22 mouse cellular contexts compared by ENCODE assay signal in the genomic region with DNA sequence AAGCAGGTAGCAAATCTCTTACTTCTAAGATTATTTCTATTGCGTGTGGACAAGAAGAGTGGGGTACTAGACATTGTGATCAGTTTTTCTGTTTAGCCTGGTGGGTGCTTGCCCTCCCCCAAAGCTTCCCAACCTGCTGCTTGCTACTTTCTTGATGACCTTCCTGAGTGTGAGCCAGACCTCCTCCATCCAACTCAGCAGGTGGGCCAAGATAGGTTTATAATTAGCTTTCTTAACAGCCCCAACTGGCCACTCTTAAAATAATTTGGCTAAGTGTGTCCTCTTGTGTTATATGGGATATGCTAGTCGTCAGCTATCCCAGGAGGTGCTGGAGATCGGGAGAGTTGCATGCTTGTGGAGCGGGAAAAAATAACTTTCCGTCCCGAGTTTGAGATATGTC.
DNase-seq lines count a peak whose midpoint lies in the region; ATAC-seq lines count a peak whose summit lies in the region.
"Had no signal": no experiment of that assay in that cellular context is flagged by ENCODE, and none has a peak within 500 bp of the region (broad histone marks: within the 10 kb centered on the region; RNA-seq: fewer than 3 reads in every experiment).

No protein-coding gene starts in this region.

- H3K4me3 ChIP-seq in heart, embryonic 15.5 days, result no peak overlapping the region
- no peak overlapping the region for H3K4me3 ChIP-seq in heart, embryonic 10.5 days
- H3K4me3 ChIP-seq in midbrain, embryonic 13.5 days (replicated peaks), result no peak overlapping the region
- H3K4me3 ChIP-seq: embryonic facial prominence, embryonic 15.5 days; forebrain, embryonic 15.5 days; limb, embryonic 15.5 days; megakaryocyte, embryonic 14.5 days had no signal

- no peaks in the 10 kb centered on the region for H3K36me3 ChIP-seq in heart, embryonic 15.5 days
- H3K36me3 ChIP-seq in heart, embryonic 10.5 days, result no peaks in the 10 kb centered on the region
- H3K36me3 ChIP-seq in midbrain, embryonic 13.5 days, result no peaks in the 10 kb centered on the region
- H3K36me3 ChIP-seq: embryonic facial prominence, embryonic 15.5 days; forebrain, embryonic 15.5 days; limb, embryonic 15.5 days had no signal

- peak overlapping the region; percentile 53; the same call in 1 of the 2 replicates for H3K27ac ChIP-seq in heart, embryonic 15.5 days
- H3K27ac ChIP-seq in heart, embryonic 10.5 days, result no peak overlapping the region
- no peak overlapping the region for H3K27ac ChIP-seq in midbrain, embryonic 13.5 days
- H3K27ac ChIP-seq: embryonic facial prominence, embryonic 15.5 days; forebrain, embryonic 15.5 days; hindbrain, embryonic 14.5 days; limb, embryonic 15.5 days; liver, embryonic 14.5 days had no signal

- ATAC-seq in heart, embryonic 15.5 days (replicated peaks; ENCODE audit: insufficient number of reproducible peaks, insufficient read depth, low FRiP score, low read depth), result no peak
- no peak for ATAC-seq in midbrain, embryonic 13.5 days
- ATAC-seq: forebrain, embryonic 15.5 days; inflammation-experienced regulatory T-cells, adult 6 months had no signal

- intact Hi-C loops in heart, postnatal 25 days (cut with DNase I), result no loop called here

- H3K27me3 ChIP-seq in heart, embryonic 15.5 days, result no peaks in the 10 kb centered on the region
- H3K27me3 ChIP-seq in heart, embryonic 10.5 days (ENCODE audit: insufficient read depth, poor library complexity, severe bottlenecking), result no peaks in the 10 kb centered on the region
- no peaks in the 10 kb centered on the region for H3K27me3 ChIP-seq in midbrain, embryonic 13.5 days
- H3K27me3 ChIP-seq: embryonic facial prominence, embryonic 15.5 days; forebrain, embryonic 15.5 days; limb, embryonic 15.5 days; megakaryocyte, embryonic 14.5 days had no signal

- H3K4me1 ChIP-seq in heart, embryonic 15.5 days (replicated peaks), result peaks cover 38% of the 10 kb centered on the region
- peaks cover 32% of the 10 kb centered on the region; the same call in 1 of the 2 replicates for H3K4me1 ChIP-seq in heart, embryonic 10.5 days
- no peaks in the 10 kb centered on the region for H3K4me1 ChIP-seq in midbrain, embryonic 13.5 days (replicated peaks)

- 43% methylated on average over 6 of the region's 6 CpGs for WGBS in heart, embryonic 15.5 days
- 44% methylated on average over 6 of the region's 6 CpGs for WGBS in heart, embryonic 10.5 days
- WGBS in midbrain, embryonic 13.5 days, result 91% methylated on average over 6 of the region's 6 CpGs

- no peaks in the 10 kb centered on the region for H3K9me3 ChIP-seq in heart, embryonic 15.5 days (replicated peaks)
- no peaks in the 10 kb centered on the region for H3K9me3 ChIP-seq in heart, embryonic 10.5 days
- no peaks in the 10 kb centered on the region for H3K9me3 ChIP-seq in midbrain, embryonic 13.5 days
- H3K9me3 ChIP-seq: embryonic facial prominence, embryonic 15.5 days; forebrain, embryonic 15.5 days; limb, embryonic 15.5 days; megakaryocyte, embryonic 14.5 days had no signal

- peak; percentile 4 to 6 for DNase-seq in cerebellum, adult 18-20 months
- no peak for DNase-seq in cerebellum, postnatal 4 days (ENCODE audit: low spot score in 2 of 2)
- DNase-seq in heart, adult 11 months, result peak; percentile 91
- no peak for DNase-seq in heart, postnatal 25 days (ENCODE audit: low spot score)
- DNase-seq in heart, embryonic 10.5 days (ENCODE audit: low spot score), result no peak
- no peak for DNase-seq in left cerebral cortex, adult 11 months (ENCODE audit: low spot score)
- DNase-seq: adrenal gland, postnatal 10 days; kidney, adult 8-10 months; kidney, postnatal 10 days; left cerebral cortex, postnatal 4 days; lung, embryonic 14.5 days; lung, postnatal 36 days; midbrain, embryonic 14.5 days had no signal

- no peak overlapping the region for H3K9ac ChIP-seq in heart, embryonic 15.5 days
- H3K9ac ChIP-seq in midbrain, embryonic 13.5 days (replicated peaks), result no peak overlapping the region
- H3K9ac ChIP-seq: embryonic facial prominence, embryonic 15.5 days; forebrain, embryonic 15.5 days; hindbrain, embryonic 14.5 days; limb, embryonic 15.5 days; liver, embryonic 14.5 days; lung, embryonic 14.5 days had no signal

- no peak overlapping the region for H3K4me2 ChIP-seq in heart, embryonic 15.5 days
- no peak overlapping the region for H3K4me2 ChIP-seq in midbrain, embryonic 13.5 days (replicated peaks)
- H3K4me2 ChIP-seq: embryonic facial prominence, embryonic 15.5 days; forebrain, embryonic 15.5 days; hindbrain, embryonic 14.5 days; limb, embryonic 15.5 days; lung, embryonic 14.5 days had no signal

Comparison
In these comparisons a context has a peak if more than half of its experiments do, and no peak if none do; other contexts are left out.
1. DNase-seq: peak in cerebellum, adult 18-20 months (2 of 2) and heart, adult 11 months (single experiment); none in cerebellum, postnatal 4 days (0 of 2), heart, postnatal 25 days (single experiment), heart, embryonic 10.5 days (single experiment) and left cerebral cortex, adult 11 months (single experiment).